16 mouse cellular contexts compared by ENCODE assay signal in genomic region chr5:30619211-30619610, GRCm38 (mm10). TPM values are rescaled to one million over a fixed set of nuclear protein-coding genes. Genes with fewer than 3 reads are reported as not detected.
"Had no signal": no experiment of that assay in that cellular context is flagged by ENCODE, and none has a peak within 500 bp of the region (broad histone marks: within the 10 kb centered on the region; RNA-seq: fewer than 3 reads in every experiment).

No protein-coding gene starts in this region.

- H3K4me2 ChIP-seq: limb, embryonic 12.5 days; liver, embryonic 13.5 days; lung, embryonic 15.5 days; midbrain, embryonic 12.5 days; stomach, embryonic 15.5 days had no signal

- H3K9me3 ChIP-seq: limb, embryonic 12.5 days; liver, embryonic 13.5 days; lung, embryonic 15.5 days; midbrain, embryonic 12.5 days; stomach, embryonic 15.5 days had no signal

- H3K9ac ChIP-seq: limb, embryonic 12.5 days; liver, embryonic 13.5 days; liver, postnatal 0 days; lung, embryonic 15.5 days; midbrain, embryonic 12.5 days; stomach, embryonic 15.5 days had no signal

- ATAC-seq: liver, postnatal 0 days had no signal

- H3K36me3 ChIP-seq: limb, embryonic 12.5 days; liver, embryonic 13.5 days; lung, embryonic 15.5 days; midbrain, embryonic 12.5 days; stomach, embryonic 15.5 days had no signal

- H3K27ac ChIP-seq: layer of hippocampus, adult 2 months; limb, embryonic 12.5 days; liver, embryonic 13.5 days; lung, embryonic 15.5 days; macrophage; midbrain, embryonic 12.5 days; stomach, embryonic 15.5 days had no signal

- H3K4me3 ChIP-seq: layer of hippocampus, adult 2 months; limb, embryonic 12.5 days; liver, embryonic 13.5 days; lung, embryonic 15.5 days; megakaryocyte, embryonic 14.5 days; midbrain, embryonic 12.5 days; stomach, embryonic 15.5 days had no signal

- DNase-seq: kidney, postnatal 10 days; kidney, postnatal 4 days; liver; liver, embryonic 13.5 days; liver, postnatal 0 days; lung, postnatal 14 days; right cerebral cortex, postnatal 14 days; thymus, adult 2 months; thymus, postnatal 25 days had no signal

RNA-seq across cellular contexts. Expression of gene Kcnk3, which starts 31.2 kb away (rescaled TPM):
- polyA plus RNA-seq: macrophage had no signal
